In the genomic region with DNA sequence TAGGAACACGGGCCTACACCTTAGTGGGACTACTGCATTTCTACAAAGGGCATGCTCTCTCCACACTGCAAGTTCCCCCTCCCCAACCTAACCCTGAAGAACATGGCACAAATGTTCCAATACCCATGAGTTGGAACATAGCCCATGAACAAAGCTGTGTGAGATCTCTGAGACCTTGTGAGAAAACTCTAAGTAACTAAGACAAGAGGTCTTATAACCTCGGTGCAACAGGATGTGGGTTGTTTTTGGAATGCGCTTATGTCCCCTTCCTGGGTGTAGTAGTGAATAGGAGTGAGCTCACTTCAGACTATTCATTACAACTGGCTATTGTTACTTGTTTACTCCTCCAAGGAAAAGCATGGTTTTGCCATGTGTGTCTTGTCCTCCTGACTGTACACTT, we compare ENCODE assay signal across 17 mouse cellular contexts.
"Had no signal": no experiment of that assay in that cellular context is flagged by ENCODE, and none has a peak within 500 bp of the region (broad histone marks: within the 10 kb centered on the region; RNA-seq: fewer than 3 reads in every experiment).

No protein-coding gene starts in this region.

- H3K27me3 ChIP-seq: liver, embryonic 13.5 days; liver, embryonic 15.5 days; lung, embryonic 15.5 days had no signal

- H3K4me3 ChIP-seq: liver, embryonic 13.5 days; liver, embryonic 15.5 days; lung, embryonic 15.5 days; midbrain, embryonic 10.5 days; midbrain, embryonic 12.5 days; myocyte; neural tube, embryonic 12.5 days had no signal

- DNase-seq: liver, embryonic 13.5 days; liver, postnatal 0 days; lung, adult 2 months; lung, postnatal 14 days; lung, postnatal 4 days; midbrain, embryonic 14.5 days; right cerebral cortex, adult 18-20 months; right cerebral cortex, postnatal 25 days; right cerebral cortex, postnatal 4 days; spleen, adult 18-20 months had no signal

- H3K9ac ChIP-seq: liver, embryonic 13.5 days; liver, embryonic 15.5 days; liver, postnatal 0 days; lung, embryonic 15.5 days; midbrain, embryonic 12.5 days; neural tube, embryonic 12.5 days had no signal

- H3K27ac ChIP-seq: liver, embryonic 13.5 days; liver, embryonic 15.5 days; lung, embryonic 15.5 days; midbrain, embryonic 10.5 days; midbrain, embryonic 12.5 days; neural tube, embryonic 12.5 days had no signal

- H3K4me1 ChIP-seq: liver, embryonic 13.5 days; liver, embryonic 15.5 days; lung, embryonic 15.5 days; midbrain, embryonic 12.5 days; neural tube, embryonic 12.5 days had no signal

- ATAC-seq: liver, postnatal 0 days; midbrain, embryonic 16.5 days had no signal

- H3K36me3 ChIP-seq: liver, embryonic 13.5 days; liver, embryonic 15.5 days; lung, embryonic 15.5 days; midbrain, embryonic 10.5 days; midbrain, embryonic 12.5 days; neural tube, embryonic 12.5 days had no signal

- H3K9me3 ChIP-seq: liver, embryonic 13.5 days; liver, embryonic 15.5 days; lung, embryonic 15.5 days; midbrain, embryonic 10.5 days; midbrain, embryonic 12.5 days; neural tube, embryonic 12.5 days had no signal

- H3K4me2 ChIP-seq: liver, embryonic 13.5 days; liver, embryonic 15.5 days; lung, embryonic 15.5 days; midbrain, embryonic 12.5 days; neural tube, embryonic 12.5 days had no signal
